Mouse (Mus musculus) gastrocnemius, adult 2 months (tissue): ENCODE results near the gene Iqck. TPM values are rescaled to one million over a fixed set of nuclear protein-coding genes. Genes with fewer than 3 reads are reported as not detected.
A peak's percentile ranks its signal among the peaks of the same experiment; 100 is the strongest.

Experiments used
- DNase-seq: peaks from one replicate; pipeline ENCODE4 v3.0.0; 2022
- H3K27ac ChIP-seq: fragments of 200-600 bp; 2 replicates; pipeline ENCODE4 v1.8.1; 2022; ENCODE audit warnings: mild to moderate bottlenecking
- H3K4me3 ChIP-seq: fragments of 200-600 bp; 2 replicates; pipeline ENCODE4 v1.8.1; 2022; ENCODE audit warnings: mild to moderate bottlenecking, moderate library complexity
- CTCF ChIP-seq: fragments of 200-600 bp; IDR thresholded peaks from 2 replicates; pipeline ENCODE4 v1.8.1; 2022; ENCODE audit warnings: antibody characterized with exemption, mild to moderate bottlenecking, moderate library complexity
- intact Hi-C: fragments of 180-260 bp; cut with DNase I; formaldehyde crosslinking; loops from one replicate; pipeline ENCODE4 v1.15.1; 2025
- total RNA-seq, 2 experiments: library from RNA; stranded (reverse); gene quantifications; 2 replicates each; pipeline ENCODE4 v1.2.3; 2021

The Iqck gene
- total RNA-seq, 2 experiments from 2014 or later, result 0.22 to 0.23 TPM

DNA sequence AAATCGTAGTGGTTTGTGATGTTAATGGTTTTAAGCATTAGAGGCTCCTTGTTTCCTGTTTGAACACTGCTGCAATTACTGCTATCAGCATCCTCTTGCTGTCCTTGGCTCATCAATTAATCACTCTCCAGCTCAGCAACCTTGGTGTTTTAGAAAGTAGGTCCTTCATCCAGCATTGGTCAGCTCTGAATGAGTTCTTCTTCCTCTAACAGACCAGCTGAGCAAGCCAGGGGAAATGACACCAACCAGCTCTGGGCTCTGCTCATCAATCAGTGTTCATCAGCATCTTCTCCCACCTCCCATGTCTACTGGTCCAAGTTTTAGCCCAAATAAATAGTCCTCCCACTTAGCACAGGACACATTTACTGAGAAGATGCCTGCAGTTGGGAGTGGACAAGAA, 3.1 kb downstream of the Iqck start:
- intact Hi-C loops, result loop anchor here (5.0 to 10.0 kb wide), 2 partner anchors 49 to 94 kb away; no protein-coding TSS in a partner anchor
- TF ChIP-seq CTCF, result no peak
- H3K4me3 ChIP-seq, result no peak overlapping the region

DNA sequence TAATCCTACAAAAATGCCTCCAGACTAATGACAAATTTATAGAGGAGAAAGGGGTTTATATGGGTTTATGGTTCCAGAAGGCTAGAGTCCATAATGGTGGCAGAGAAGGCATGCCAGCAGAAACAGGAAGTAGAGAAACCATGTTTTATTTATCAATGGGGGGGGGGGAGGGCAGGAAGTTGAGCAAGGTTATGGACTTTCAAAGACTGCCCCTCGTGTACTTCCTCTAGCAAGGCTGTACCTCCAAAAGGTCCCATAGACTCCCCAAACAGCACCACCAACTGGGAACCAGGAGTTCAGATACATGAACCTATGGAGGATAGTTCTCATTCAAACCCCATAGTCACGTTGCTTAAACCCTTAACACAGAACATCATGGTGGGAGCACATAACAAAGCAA, 9.8 kb downstream of the Iqck start:
- TF ChIP-seq CTCF, result no peak
- DNase-seq, result no peak
- H3K27ac ChIP-seq, result no peak overlapping the region
- intact Hi-C loops, result no loop called here
- H3K4me3 ChIP-seq, result no peak overlapping the region

More for the DNA sequence above, 3.1 kb downstream of the Iqck start:
- no peak for DNase-seq
- H3K27ac ChIP-seq, result no peak overlapping the region

DNA sequence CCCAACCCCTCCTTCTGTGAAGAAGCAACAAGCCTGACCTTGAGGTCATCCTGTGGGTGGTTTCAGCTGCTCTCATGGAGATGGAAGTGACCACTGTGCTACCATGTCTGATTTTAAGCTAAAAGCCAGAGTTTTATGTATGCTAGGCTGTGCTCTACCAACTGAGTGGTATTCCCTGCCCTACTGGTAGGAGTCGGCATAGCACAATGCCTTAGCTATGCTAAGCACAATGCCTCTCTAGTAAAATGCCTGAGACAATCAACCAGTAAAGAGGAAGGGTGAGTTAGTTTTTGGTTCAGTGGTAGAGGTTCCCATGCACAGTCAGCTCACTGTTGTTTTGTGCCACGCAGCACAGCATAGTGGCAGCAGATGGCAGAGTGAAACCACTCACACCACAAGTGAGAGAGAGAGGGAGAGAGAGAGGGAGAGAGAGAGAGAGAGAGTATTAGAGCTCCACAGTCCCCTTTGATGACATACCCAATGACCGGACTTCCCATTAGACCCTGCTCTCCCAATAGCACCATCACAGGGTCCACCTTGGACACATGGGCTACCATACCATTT, 24.0 kb downstream of the Iqck start:
- no peak overlapping the region for H3K4me3 ChIP-seq
- DNase-seq, result no peak
- intact Hi-C loops, result no loop called here
- TF ChIP-seq CTCF, result peak; percentile 15; the same call in 1 of the 2 replicates
- no peak overlapping the region for H3K27ac ChIP-seq

DNA sequence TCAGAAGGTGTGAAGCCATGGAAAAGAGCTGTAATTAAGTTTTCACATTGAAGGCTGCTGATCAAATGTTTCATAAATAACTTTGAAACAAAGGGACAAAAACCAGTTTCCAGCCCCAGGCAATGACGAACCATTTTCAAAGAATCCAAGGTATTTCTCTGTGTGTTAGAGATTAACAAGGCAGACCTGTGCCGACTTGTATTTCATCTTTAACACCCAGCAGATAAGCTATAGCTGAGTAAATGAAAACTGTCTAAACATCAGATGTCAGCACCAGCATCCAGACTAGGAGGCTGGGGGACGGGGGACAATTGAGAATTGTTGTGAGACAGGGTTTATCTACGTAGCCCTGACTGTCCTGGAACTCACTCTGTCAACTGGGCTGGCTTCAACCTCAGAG, 28.4 kb downstream of the Iqck start:
- Histone ChIP-seq H3K27ac (no peak overlapping the region), H3K4me3 (no peak overlapping the region)
- intact Hi-C loops, result no loop called here
- DNase-seq, result no peak
- TF ChIP-seq CTCF, result no peak

DNA sequence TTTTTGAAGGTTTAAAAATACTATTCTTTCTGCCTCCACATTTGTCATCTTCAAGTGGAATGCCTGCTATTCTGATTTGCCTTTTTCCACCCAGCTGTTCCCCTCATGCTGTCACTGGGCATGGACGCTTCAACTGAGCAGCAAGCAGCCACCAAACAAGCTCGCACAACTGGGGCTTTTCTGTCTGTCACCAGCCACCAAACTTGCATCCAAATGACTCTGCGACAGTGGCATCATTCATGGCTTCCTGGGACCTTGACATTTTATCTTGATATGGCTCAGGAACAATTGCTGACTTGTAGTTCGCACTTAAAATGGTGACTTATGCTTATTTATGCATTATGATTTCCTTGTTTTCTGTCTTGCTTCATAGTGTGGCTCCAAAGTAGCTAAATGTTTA, 29.4 kb downstream of the Iqck start:
- DNase-seq, result no peak
- H3K4me3 ChIP-seq, result no peak overlapping the region
- intact Hi-C loops, result no loop called here
- no peak overlapping the region for H3K27ac ChIP-seq
- no peak for TF ChIP-seq CTCF

DNA sequence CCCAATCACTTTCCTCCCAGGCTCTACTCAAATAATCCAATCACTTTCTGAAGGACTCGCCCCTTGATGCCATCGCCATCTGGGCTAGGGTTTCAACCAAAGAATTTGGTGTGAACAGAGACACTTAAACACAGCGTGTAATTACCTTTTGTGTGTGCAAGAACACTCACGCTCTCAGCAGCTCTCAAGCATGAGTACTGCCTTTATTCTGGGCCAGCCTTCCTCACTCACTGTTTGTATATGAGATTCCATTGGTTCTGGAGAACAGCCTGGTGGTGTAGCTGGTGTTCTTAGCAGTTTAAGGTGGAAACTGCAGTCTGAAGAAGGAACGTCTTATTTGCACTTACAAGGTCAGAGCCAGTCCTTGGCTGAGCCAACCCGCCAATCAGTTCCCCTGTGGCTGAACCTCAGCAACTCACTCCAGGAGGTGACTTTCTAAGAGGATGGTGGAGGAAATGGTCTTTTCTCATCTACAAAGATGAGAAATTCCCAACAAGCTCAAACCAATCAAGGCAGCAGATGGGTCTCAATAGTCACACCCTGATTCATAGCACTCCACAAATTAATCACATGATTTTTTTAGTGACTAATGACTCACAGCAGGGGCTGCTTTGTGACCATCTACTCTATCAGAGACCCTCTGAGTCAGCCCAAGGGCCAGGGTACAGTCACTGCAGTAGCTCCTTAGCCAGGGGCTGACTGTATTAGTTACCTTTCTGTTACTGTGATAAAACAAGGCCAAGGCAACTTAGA, 31.9 kb downstream of the Iqck start:
- intact Hi-C loops, result no loop called here
- Histone ChIP-seq H3K27ac (no peak overlapping the region), H3K4me3 (no peak overlapping the region)
- no peak for TF ChIP-seq CTCF
- no peak for DNase-seq

DNA sequence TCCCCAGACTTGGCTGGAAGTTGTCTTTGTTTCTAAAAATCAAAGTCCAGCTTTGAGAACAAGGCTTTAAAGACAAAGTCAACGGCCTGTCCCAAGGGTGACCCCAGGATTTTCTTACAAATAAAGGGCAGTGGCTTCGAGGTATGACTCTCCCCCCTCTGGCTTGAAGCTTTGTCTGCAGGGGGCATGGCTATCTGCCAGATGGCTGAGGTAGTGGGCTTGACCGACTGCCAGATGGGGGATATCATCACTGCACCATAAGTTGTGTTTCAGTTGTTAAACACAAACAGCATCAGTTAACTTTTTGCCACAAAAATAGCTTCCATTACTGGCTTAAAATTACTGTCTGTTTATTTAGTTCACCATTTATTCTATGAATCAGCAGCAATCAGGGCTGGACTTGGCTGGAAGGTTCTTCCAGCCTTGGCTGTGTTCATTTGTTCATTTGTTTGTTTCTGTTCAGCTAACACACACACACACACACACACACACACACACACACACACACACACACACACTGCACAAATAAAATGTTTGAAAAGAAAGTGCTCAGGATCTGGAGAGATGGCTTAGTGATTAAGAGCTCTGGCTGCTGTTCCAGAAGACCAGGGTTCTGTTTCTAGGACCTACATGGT, 33.6 kb downstream of the Iqck start:
- Histone ChIP-seq H3K4me3 (no peak overlapping the region), H3K27ac (no peak overlapping the region)
- no peak for DNase-seq
- TF ChIP-seq CTCF, result no peak
- intact Hi-C loops, result no loop called here

DNA sequence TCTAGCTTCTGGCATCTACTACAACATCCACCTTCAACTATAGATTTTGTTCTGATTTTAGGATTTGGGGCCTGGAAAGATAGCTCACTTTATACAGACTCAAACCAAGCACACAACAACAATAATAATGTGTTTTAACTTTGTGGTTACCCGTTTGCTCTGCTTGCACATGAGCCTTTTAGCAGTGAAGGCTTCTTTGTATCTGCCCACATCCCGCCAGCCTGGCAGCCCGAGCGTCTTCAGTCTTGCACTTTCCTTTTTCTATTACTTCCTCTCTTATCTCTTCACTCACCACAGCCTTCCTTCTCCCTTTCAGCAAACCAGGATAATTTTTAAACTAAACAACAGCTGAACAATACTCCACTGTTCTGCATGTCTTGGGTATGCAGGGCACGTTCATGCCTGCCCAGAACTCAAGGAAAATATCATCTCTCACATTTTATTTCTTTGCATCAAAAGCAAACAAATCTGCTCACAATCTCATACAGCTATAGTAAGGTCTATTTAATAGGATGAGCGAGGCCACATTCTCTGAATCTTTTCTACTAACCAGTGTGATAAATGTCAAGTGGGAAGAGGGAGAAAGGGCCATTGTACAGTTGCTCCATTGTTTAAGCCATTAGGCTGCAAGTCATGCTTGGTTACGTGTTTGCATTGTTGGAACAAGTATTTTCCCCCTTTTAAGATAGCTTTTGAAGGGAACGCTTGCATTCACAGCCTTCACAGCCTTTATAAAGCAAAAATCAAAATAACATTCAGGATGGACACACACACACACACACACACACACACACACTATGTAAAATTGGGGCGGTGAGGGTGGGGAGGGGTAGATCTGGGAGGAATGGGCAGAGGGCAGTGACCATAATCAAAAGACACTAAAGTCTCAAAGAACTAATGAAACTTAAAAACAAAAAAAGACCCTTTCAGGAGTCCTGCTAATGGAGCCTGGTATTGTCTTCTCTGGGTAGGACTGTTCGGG, 40.2 kb downstream of the Iqck start:
- Histone ChIP-seq H3K27ac (no peak overlapping the region), H3K4me3 (no peak overlapping the region)
- TF ChIP-seq CTCF, result no peak
- intact Hi-C loops, result no loop called here
- DNase-seq, result no peak

DNA sequence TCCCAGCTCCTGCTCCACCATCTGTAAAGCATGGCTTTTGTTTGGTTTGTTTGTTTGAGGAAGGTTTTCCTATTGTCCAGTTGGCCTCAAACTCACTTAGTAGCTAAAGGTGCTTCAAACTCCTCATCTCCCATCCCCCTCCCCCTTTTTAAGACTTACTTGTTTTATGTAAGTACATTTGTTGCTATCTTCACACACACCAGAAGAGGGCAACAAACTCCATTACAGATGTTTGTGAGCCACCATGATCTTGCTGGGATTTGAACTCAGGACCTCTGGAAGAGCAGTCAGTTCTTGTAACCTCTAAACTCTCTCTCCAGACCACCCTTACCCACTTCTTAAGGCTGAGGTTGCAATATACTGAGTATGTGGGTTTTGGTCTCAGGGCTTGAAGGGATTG, 42.5 kb downstream of the Iqck start:
- Histone ChIP-seq H3K4me3 (no peak overlapping the region), H3K27ac (no peak overlapping the region)
- TF ChIP-seq CTCF, result peak; percentile 36
- no peak for DNase-seq
- intact Hi-C loops, result no loop called here

DNA sequence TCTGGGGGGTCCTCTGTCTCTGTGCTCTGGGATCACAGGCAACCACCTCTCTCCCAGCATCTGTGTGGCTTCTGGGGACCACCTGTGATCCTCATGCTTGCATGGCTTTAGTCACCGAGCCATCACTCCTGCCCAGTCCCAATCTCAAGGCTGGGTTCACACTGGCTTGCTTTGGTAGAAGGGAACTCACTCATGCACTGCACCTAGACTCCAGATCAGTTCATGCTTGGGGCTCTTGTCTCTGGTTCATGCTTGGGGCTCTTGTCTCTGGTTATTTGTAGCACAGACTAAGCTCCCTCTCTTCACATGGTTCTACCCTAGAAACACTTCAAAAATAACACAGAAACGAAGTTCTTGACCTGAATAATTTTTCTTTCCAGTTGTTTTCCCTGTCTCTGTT, 44.5 kb downstream of the Iqck start:
- Histone ChIP-seq H3K4me3 (no peak overlapping the region), H3K27ac (no peak overlapping the region)
- no peak for DNase-seq
- intact Hi-C loops, result no loop called here
- TF ChIP-seq CTCF, result no peak

DNA sequence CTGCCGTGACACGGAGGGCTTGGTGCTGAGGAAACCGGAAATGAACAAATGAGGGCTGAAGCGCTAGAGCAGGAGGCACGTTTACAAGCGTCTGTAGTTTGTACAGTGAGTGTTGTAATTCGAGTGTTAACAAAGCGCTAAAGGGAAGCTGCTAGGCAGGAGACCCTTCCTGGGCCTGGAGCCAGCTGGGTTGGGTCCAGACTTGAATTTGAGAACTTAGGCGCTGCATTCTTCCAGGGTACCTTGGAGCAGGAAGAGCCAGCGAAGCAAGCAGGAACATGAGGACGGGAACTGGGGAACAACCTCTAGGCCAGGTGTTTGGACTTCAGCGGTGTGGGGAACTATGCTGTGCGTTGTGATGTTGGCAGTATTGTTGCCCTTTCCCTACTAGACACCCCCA, 47.4 kb downstream of the Iqck start:
- Histone ChIP-seq H3K27ac (no peak overlapping the region), H3K4me3 (peak overlapping the region; percentile 34; the same call in 1 of the 2 replicates)
- peak; percentile 32 for DNase-seq
- intact Hi-C loops, result no loop called here
- TF ChIP-seq CTCF, result no peak

DNA sequence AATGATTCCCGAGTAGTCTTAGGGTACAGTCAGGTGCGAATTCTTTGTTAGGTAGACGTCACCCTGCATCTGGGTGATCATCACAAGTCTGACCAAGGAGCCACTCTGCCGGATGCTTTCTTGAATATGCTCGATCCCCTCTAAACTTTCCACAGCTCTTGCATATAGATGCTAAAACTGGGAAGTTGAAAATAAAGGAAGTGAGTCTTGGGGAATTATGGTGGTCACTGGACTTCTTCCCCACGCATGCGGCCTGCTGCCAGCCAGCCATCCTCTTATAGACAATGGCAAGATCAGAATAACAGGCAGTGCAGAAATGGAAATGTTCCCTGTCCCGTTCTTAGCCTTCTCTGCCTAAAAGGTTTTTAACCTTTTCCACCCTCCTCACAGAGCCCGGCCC, 48.3 kb downstream of the Iqck start:
- intact Hi-C loops, result no loop called here
- no peak for TF ChIP-seq CTCF
- H3K4me3 ChIP-seq, result no peak overlapping the region
- H3K27ac ChIP-seq, result no peak overlapping the region
- no peak for DNase-seq
